Mouse (Mus musculus): ENCODE results near the gene Vkorc1l1.

Vkorc1l1 gene

DNA sequence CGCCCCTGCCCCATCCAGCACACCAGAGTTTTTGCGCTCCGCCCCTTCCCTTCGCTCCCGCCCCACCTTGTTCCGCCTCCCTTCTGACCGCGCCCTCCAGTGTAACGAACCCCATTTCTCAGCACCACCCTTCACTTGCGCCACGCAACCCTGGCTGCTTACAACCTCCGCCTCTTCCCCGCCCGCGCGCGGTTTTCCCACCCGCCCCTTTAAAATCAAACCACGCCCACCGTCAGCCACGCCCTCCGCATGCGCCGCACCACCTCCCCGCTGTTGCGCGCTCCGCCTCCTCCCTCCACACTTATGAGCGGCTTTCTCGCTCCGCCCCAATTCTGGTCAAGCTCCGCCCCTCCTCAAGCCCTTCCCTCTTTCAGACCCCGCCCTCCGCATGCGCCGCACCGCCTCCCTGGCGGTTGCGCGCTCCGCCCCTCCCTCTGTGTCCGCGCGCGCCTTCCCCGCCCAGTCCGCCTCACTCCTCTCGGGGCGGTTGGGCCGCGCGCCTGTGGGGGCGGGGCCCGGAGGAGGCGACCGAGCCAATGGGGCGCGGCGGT, at the start of gene Vkorc1l1:
Gene Vkorc1l1 (plus strand): TSS at position 476 of the 551 bp plus-strand sequence.
- in situ Hi-C loops (cut with MboI; ENCODE audit: unreplicated experiment in 2 of 2), result no loop called here

DNA sequence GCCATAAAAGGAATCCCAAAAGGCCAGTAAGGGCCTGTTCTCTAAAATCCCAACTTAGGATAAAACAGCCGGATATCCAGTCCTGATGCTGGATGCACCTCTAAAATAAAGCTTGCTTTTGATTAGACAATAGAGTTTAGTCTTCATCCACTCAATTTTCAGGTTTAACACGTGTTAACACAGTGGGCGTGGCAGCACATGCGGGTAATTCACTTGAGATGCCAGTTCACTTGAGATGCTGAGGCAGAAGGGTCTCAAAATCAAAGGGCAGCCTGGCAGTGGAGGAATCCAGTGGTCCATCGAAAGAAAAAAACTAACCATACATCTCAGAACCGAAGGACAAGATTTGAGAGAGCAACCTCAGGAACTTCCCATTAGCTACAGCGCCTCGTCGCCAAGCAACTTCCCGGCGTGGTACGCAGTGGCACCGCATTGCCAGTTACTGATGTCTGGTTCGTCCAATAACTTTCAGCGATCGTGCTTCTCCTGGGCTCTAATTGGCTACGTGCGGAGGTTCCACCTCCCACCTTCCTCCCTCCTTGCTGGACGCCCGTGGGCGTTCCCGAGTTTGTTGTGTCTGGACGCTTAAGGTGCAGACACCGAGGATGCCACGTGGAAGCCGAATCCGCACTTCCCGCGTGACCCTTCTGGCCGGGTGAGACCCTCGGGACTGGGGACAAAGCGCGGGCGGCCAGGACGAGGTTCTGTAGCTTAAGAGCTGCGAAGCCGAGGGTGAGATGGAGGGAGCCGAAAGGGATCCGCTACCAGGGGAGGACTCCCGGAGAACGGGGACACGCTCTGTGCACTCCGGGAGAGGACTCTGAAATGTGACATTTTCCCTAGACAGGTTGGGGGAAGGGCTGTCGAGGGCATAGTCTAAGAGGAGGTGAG, 46.3 kb upstream of the Vkorc1l1 start, which contains the start of gene Zbed5:
Gene Zbed5 (plus strand): TSS at position 526 of the 891 bp plus-strand sequence.
- in situ Hi-C loops (cut with MboI; ENCODE audit: unreplicated experiment in 2 of 2), result no loop called here

DNA sequence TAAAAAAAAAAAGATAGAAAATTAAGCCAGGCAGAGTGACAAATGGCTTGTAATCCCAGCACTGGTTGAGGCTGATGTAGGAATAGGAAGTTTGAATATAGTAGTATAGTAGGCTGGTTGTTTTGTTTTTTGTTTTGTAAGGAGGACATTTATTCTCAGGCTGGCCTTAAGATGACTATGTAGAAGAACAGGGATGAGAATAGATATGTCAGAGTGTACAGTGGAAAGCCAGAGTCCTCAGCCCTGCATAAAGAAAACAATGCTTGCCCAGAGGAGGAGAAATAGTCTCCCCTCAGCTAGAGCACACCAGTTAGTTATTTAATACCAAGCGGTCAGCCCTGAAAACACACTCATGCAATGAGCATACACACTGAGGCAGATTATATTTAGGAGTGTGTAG, 43.3 kb upstream of the Vkorc1l1 start, which contains the start of gene Phkg1:
Gene Phkg1 (minus strand): TSS at position 101 of the 400 bp plus-strand sequence.
- in situ Hi-C loops (cut with MboI; ENCODE audit: unreplicated experiment in 2 of 2), result no loop called here

DNA sequence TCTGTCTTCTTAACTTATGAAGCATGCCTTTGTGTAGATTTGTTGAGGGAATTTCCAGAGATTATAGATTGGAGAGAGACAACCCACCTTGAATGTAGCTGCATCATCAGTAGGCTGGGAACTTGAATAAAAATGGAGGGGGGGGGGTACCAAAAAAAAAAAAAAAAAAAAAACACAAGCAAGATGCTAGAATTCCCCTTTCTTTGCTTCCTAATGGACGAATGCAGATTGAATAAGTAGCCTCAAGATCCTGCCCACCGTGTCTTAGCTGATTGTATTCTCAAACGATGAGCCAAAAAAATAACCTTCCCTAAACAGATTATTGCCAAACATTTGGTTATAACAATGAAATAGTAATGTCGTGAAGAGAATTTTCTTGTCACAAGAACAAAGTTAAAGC, 34.0 kb upstream of the Vkorc1l1 start:
- in situ Hi-C loops (cut with MboI; ENCODE audit: unreplicated experiment in 2 of 2), result no loop called here

DNA sequence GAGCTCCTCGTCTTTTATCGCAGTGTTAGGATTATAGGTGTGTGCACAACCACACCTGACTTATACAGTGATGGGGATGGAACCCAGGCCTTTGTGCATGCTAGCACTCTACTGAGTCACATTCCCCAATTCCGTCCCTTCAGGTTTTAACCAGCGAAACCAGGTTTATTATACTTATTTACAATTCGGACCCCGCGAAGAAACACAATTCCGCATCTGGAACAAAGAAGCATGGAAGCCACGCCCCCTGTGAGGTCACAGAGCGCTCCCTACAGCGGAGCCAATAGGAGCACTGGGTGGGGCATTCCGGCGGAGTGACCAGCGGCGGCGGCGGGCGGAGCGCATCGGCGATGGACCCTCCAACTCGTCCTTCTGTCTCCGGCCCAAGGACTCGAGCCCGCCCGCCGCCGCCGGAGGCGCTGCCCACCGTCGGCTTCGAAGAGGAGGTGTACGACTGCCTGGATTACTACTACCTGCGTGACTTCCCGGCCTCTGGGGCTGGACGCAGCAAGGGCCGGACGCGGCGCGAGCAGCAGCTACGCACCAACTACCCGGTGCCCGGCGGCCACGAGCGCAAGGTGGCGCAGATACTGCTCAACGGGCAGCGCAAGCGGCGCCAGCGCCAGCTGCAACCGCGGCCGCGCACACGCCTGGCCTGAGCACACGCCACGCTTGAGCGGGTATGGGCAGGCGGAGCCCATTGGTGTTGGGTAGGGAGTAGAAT, 33.4 kb upstream of the Vkorc1l1 start, which contains the start of gene Nupr1l:
Gene Nupr1l (plus strand): TSS at position 299 of the 724 bp plus-strand sequence.
- in situ Hi-C loops (cut with MboI; ENCODE audit: unreplicated experiment in 2 of 2), result no loop called here

DNA sequence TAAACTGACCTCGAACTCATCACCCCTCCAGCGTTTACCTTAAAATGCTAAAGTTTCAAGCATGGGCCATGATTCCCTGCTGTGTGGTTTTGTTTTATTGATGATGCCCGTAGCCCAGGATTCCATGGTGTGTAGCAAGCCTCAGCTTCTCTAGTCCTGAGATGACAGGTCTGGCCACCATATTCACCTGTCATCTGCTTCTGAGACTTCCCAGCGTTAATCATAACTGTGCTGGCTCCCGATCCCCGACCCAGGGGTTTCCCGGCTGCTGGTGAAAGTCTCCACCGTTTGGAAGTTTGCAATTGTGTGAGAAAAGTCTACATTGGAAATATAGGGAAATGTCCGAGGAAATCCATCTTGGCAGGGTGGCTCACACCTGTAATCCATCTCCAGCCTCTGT, 32.6 kb upstream of the Vkorc1l1 start:
- in situ Hi-C loops (cut with MboI; ENCODE audit: unreplicated experiment in 2 of 2), result no loop called here

DNA sequence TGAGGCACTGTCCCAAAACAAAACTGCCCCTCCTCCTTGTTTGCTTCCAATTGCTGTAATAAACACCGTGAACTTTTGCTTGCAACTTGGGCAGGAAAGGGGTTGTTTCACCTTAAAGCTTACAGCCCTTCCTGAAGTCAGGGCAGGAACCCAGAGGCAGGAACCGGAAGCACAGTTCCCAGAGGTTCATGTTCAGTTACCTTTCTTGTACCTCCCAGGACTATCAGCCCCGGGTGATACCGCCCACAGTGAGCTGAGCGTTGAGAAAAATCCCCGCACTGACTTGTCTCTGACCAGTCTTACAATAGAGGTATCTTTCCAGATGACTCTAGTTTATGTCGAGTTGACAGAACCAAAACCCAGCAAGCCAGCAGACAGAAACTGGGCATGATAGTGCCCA, 32.2 kb upstream of the Vkorc1l1 start:
- in situ Hi-C loops (cut with MboI; ENCODE audit: unreplicated experiment in 2 of 2), result no loop called here

DNA sequence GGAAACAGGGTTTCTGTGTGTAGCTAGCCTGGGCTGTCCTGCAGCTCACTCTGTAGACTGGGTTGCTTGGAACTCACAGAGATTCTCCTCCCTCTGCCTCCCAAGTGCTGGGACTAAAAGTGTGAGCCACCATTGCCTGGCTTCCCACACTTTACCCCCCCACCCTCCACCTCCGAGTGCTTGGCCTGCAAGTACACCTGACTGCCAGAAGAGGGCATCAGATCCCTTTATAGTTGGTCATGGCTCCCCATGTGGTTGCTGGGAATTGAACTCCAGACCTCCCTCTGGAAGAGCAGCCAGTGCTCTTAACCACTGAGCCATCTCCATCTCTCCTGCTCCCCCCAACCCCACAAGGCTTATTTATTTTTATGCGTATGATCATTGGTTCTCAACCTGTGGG, 27.7 kb upstream of the Vkorc1l1 start:
- in situ Hi-C loops (cut with MboI; ENCODE audit: unreplicated experiment in 2 of 2), result loop anchor here (5.0 to 10.0 kb wide), 3 partner anchors 241 to 943 kb away; no protein-coding TSS in a partner anchor

DNA sequence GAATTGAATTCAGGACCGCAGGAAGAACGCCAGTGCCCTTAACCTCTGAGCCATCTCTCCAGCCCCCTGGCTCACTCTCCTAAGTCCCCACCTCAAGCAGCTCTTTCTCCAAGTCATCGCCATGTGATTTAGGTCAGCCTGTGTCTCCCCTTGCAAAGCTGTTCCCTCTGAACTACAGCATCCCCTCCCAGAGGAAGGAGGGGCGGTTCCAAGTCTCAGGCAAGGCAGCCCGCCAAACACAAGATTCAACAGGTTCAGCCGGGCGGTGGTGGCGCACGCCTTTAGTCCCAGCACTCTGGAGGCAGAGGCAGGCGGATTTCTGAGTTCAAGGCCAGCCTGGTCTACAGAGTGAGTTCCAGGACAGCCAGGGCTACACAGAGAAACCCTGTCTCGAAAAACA, 26.3 kb upstream of the Vkorc1l1 start:
- in situ Hi-C loops (cut with MboI; ENCODE audit: unreplicated experiment in 2 of 2), result loop anchor here in 1 of 2 experiments (10.0 kb wide), 2 partner anchors 239 to 939 kb away; no protein-coding TSS in a partner anchor

DNA sequence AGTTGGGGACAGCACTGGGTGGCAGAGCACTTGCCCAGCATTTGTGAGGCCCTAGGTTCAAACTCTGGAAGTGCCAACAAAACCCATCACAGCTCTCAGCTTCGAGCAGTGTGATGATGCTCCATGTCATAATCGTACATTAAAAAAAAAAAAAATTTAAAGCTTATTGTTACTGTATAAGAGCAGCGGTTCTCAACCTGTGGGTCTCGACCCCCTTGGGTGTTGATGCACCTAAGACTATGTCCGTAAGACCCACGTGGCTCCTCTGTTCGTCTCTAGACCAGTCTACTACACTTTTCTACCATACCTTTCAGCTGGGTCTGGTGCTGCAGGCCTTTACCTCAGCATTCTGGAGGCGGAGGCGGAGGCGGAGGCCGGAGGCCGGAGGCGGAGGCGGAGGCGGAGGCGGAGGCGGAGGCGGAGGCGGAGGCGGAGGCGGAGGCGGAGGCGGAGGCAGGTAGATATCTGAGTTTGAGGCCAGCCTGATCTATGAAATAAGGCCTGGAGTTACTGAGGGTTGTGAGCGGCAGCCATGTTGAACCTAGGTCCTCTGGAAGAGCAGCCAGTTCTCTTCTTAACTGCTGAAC, 23.6 kb upstream of the Vkorc1l1 start:
- in situ Hi-C loops (cut with MboI; ENCODE audit: unreplicated experiment in 2 of 2), result loop anchor here in 1 of 2 experiments (10.0 kb wide), 2 partner anchors 237 to 937 kb away; no protein-coding TSS in a partner anchor

DNA sequence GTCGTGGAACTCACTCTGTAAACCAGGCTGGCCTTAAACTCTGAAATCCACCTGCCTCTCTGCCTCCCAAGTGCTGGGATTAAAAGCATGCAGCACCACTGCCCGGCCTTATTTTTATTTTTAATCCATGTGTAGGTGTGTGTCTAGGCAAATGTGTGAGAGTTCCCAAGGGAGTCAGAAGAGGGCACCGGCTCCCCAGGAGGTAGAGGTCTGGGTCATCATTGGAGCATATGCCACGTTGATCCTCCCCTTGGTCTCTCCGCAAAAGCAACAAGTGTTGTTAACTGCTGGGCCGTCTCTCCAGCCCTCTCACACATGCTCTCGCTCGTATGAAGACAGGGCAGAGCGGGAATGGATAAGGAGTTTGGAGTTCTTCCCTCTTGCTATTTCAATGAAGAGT, 23.0 kb upstream of the Vkorc1l1 start:
- in situ Hi-C loops (cut with MboI; ENCODE audit: unreplicated experiment in 2 of 2), result loop anchor here in 1 of 2 experiments (10.0 kb wide), 2 partner anchors 236 to 936 kb away; no protein-coding TSS in a partner anchor

DNA sequence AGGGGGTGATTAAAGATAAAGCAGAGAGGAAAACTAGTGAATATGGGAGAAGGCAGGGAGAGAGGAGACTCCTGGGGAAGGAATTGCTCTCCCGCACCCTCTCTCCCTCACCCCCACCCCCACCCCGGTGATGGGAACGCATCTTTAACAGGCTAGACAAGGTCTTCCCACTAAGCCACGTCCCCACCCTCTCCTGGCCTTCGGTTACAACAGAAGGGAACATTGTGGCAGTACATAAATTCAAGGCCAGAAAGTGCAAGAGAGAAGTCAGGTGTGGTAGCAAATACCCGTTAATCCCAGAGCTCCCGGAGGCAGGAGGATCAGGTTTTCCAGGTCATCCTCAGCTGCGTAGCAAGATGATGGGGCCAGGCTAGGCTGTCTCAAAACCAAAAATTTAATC, 22.4 kb upstream of the Vkorc1l1 start:
- in situ Hi-C loops (cut with MboI; ENCODE audit: unreplicated experiment in 2 of 2), result loop anchor here in 1 of 2 experiments (10.0 kb wide), 2 partner anchors 235 to 935 kb away; no protein-coding TSS in a partner anchor

DNA sequence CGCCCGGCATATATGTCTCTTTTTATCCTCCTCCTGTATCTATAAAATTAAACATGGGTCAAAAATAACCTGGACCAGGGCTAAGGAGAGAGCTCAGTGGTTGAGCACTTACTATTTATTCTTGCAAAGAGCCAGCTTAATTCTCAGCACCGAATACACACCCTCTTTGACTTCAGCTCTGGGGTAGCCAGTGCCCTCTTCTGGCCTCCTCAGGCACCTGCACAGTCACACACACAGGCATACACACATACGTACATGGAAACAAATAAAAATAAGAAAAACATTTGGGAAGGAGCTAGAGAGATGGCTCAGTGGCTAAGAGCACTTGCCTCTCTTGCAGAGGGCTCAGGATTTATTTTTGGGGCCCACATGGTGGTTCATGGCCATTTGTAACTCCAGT, 19.8 kb upstream of the Vkorc1l1 start:
- in situ Hi-C loops (cut with MboI; ENCODE audit: unreplicated experiment in 2 of 2), result no loop called here

DNA sequence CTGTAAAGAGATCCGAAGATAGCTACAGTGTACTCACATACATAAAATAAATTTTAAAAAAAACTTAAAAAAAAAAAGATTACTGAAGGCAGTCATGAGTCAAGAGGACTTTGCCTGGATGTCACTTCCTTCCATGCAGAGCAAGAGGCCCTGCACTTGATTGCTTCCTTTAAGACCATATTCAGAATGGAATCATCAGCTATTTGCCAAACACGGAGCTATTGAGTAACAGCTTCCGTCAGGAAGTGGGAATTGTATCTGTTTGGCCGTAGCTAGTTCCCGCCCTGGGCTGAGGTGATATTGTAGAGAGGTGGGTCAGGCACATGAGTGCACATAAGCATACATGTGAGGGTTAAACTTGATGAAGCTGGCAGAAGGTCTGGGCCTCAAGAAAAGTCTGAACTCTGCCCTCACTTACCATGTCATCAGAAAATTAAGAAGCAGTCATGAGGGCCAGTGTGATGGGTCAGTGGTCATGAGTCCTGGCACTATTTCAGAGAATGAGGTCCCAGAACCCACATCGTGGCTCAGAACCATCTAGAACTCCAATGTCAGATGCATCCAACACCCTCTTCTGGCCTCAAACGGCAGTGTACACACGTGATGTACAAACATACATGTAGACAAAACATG, 16.8 kb upstream of the Vkorc1l1 start:
- in situ Hi-C loops (cut with MboI; ENCODE audit: unreplicated experiment in 2 of 2), result no loop called here

DNA sequence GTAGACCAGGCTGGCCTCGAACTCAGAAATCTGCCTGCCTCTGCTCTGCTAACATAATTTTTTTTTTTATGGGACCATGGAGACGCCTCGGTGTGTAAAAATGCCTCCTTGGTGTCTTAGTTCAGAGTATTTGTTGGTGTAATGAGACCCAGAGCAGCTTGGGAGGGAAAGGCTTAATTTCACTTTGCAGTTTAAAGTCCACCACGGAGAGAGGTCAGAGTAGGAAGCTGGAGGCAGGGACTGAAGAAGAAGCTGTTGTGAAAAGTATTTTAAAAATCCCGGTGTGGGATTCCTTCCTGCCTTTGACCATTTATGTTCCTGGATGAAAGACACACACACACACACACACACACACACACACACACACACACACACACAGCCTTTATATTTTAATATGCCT, 15.8 kb upstream of the Vkorc1l1 start:
- in situ Hi-C loops (cut with MboI; ENCODE audit: unreplicated experiment in 2 of 2), result no loop called here

DNA sequence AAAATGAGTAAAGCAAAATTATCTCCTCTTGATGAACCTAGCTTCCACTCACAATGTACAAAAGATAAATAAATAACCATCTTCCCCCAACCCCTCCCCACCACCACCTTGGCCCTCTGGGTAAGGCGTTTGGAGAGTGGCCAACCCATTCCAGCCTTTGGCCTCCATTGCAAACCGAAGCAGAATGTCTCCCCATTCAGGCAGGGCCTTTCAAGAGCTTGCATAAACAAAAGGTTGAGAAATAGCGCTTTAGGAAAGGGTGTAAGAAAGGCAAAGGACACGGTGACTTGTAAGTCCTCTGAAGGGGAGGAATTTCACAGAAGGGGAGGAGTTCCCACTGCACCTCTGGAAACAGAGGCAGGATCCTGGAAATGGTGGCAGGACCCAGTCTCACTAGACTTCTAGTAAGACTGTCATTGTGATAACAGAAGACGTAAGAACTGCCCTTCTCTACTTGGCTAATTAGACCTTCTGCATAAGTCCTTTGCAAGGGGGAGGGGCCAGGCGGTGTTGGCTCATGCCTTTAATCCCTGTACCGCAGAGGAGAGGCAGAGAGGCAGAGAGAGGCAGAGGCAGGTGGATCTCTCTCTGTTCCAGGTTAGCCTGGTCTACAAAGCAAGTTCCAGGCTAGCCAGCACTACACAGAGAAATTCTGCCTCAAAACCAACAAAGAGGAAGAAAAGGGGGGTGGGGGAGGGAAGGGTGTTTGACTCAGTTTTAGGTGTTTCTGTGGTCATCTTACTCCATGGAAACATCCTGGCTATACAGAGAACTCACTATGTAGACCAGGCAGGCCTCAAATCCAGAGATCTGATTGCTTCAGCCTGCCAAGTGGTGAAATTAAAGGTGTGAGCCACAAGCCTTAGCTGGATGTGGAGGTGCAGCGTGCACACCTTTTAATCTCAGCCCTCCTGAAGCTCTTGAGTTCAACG, 11.6 kb upstream of the Vkorc1l1 start:
- in situ Hi-C loops (cut with MboI; ENCODE audit: unreplicated experiment in 2 of 2), result no loop called here

DNA sequence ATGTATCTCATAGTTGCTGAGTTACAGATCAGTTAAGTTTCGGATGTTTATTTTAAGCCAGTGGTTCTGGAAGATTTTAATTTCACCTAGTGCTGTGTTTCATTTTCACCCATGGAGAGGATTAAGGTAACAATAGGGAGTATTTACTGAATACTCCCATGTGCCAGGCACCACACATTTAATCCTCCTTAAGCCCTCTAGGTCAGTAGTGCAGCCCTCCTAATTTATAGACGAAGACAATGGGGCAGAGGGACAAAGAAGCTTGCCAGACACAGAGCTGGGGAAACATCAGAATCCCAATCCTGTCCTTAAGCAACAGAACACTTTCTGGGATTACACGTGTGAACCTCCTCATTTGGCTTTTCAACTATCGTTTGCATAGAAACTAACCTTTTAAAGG, 4.8 kb upstream of the Vkorc1l1 start:
- in situ Hi-C loops (cut with MboI; ENCODE audit: unreplicated experiment in 2 of 2), result no loop called here

DNA sequence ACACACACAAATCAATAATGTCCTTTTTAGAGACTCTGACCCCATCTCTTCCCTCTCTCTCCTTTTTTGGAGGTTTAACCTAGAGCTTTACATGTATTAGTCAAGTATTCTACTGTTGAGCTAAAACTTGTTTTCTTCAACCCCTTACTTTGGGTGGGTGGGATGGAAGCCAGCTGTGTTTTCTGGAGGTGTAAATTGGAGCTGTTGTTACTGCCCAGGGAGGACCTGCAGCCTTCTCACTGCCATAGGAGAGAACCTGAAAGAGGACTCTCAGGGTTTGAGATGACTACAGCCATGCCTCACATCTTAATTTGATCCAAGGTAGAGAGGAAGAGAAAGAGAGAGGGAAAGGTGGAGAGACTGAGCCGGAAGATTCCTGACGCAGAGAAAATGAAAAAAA, 1.5 kb upstream of the Vkorc1l1 start:
- in situ Hi-C loops (cut with MboI; ENCODE audit: unreplicated experiment in 2 of 2), result no loop called here
